Mouse (Mus musculus): ENCODE data around the gene Twf1. TPM values are rescaled to one million over a fixed set of nuclear protein-coding genes. Genes with fewer than 3 reads are reported as not detected.

Gene Twf1
- polyA plus RNA-seq, 1 experiment, result not detected

- TF ChIP-seq POLR2A (IDR thresholded peaks at IDR 0.05; ENCODE audit: insufficient read depth, low read depth, low read length) (no peak), CTCF (IDR thresholded peaks at IDR 0.05; ENCODE audit: insufficient read depth, low read depth, low read length) (no peak)
- WGBS, result 90% methylated on average over 7 of the region's 7 CpGs
- no peaks in the 10 kb centered on the region for H3K4me1 ChIP-seq (ENCODE audit: control insufficient read depth, insufficient read depth, low read length)
- H3K4me3 ChIP-seq (ENCODE audit: insufficient read depth, low read depth, low read length), result no peak overlapping the region
- no peak overlapping the region for H3K27ac ChIP-seq (ENCODE audit: insufficient read depth, low read depth, low read length)
Observed at GRCm38 (mm10) chr15:94535521-94535920, 54.2 kb downstream of the Twf1 start.

- TF ChIP-seq CTCF (IDR thresholded peaks at IDR 0.05; ENCODE audit: insufficient read depth, low read depth, low read length) (no peak), POLR2A (IDR thresholded peaks at IDR 0.05; ENCODE audit: insufficient read depth, low read depth, low read length) (no peak)
- WGBS, result 92% methylated on average over 6 of the region's 6 CpGs
- Histone ChIP-seq H3K4me3 (ENCODE audit: insufficient read depth, low read depth, low read length) (no peak overlapping the region), H3K4me1 (ENCODE audit: control insufficient read depth, insufficient read depth, low read length) (no peaks in the 10 kb centered on the region), H3K27ac (ENCODE audit: insufficient read depth, low read depth, low read length) (no peak overlapping the region)
Observed at GRCm38 (mm10) chr15:94532956-94533355, 56.7 kb downstream of the Twf1 start.

- 90% methylated on average over 5 of the region's 5 CpGs for WGBS
- Histone ChIP-seq H3K27ac (ENCODE audit: insufficient read depth, low read depth, low read length) (no peak overlapping the region), H3K4me1 (ENCODE audit: control insufficient read depth, insufficient read depth, low read length) (no peaks in the 10 kb centered on the region), H3K4me3 (ENCODE audit: insufficient read depth, low read depth, low read length) (no peak overlapping the region)
- no peak for TF ChIP-seq CTCF (IDR thresholded peaks at IDR 0.05; ENCODE audit: insufficient read depth, low read depth, low read length)
- no peak for TF ChIP-seq POLR2A (IDR thresholded peaks at IDR 0.05; ENCODE audit: insufficient read depth, low read depth, low read length)
Observed at GRCm38 (mm10) chr15:94532306-94532705, 57.4 kb downstream of the Twf1 start.

GRCm38 (mm10) chr15:94530519-94530918 lies 59.2 kb downstream of the Twf1 start:
- 91% methylated on average over 3 of the region's 3 CpGs for WGBS
- no peaks in the 10 kb centered on the region for H3K4me1 ChIP-seq (ENCODE audit: control insufficient read depth, insufficient read depth, low read length)
- H3K27ac ChIP-seq (ENCODE audit: insufficient read depth, low read depth, low read length), result no peak overlapping the region
- no peak overlapping the region for H3K4me3 ChIP-seq (ENCODE audit: insufficient read depth, low read depth, low read length)
- TF ChIP-seq POLR2A (IDR thresholded peaks at IDR 0.05; ENCODE audit: insufficient read depth, low read depth, low read length) (no peak), CTCF (IDR thresholded peaks at IDR 0.05; ENCODE audit: insufficient read depth, low read depth, low read length) (no peak)

Other genes starting within 250 kb of the Twf1 start
- gene Adamts20, start 124.5 kb downstream of the Twf1 start, polyA plus RNA-seq (2012; ENCODE audit: insufficient read depth, insufficient read length, low replicate concordance, missing spikeins), result not detected in 2 replicates
- gene Pus7l, start 46.3 kb downstream of the Twf1 start, polyA plus RNA-seq (2012; ENCODE audit: insufficient read depth, insufficient read length, low replicate concordance, missing spikeins), result not detected in 2 replicates
- not detected in 2 replicates for gene Irak4, start 46.2 kb downstream of the Twf1 start, polyA plus RNA-seq (2012; ENCODE audit: insufficient read depth, insufficient read length, low replicate concordance, missing spikeins)
- not detected in 2 replicates for gene Tmem117, start 39.3 kb upstream of the Twf1 start, polyA plus RNA-seq (2012; ENCODE audit: insufficient read depth, insufficient read length, low replicate concordance, missing spikeins)

Data from olfactory bulb, adult 2 months (tissue).